Mouse (Mus musculus) liver, embryonic 14.5 days (tissue): ENCODE data around the gene Huwe1.

Experiments used
- CTCF ChIP-seq: IDR thresholded peaks from 2 replicates; pipeline ENCODE4 v1.5.1; 2016; ENCODE audit warnings: antibody characterized with exemption, low read depth, control low read depth
- EP300 ChIP-seq: IDR thresholded peaks from 2 replicates; pipeline ENCODE4 v1.6.1; 2016; ENCODE audit warnings: antibody characterized with exemption, low read depth

DNA sequence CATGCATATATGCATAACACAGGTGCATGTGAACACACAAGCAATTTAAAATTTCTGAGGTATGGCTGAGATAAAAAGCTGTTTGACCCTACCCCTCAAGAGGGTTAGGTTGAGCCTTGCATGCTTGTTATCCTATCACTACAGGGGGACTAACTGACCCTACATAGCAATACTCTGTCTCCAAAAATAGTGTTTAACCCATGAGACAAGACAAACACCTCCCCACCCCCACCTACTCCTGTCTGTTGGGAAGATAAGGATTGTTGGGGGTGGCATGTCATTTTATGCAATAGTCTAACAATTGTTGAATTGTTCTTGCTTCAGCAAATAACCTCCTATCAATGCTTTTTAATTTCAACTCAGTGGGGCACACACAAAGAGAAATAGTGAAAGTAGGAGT lies 30.7 kb downstream of the Huwe1 start:
- TF ChIP-seq CTCF (no peak), EP300 (no peak)
